Mouse (Mus musculus) liver, postnatal 0 days (tissue): ENCODE measurements around the gene Phf13.

Experiments used
- CTCF ChIP-seq: sonication (generic); IDR thresholded peaks from 2 replicates; pipeline ENCODE4 v1.5.1; 2016; ENCODE audit warnings: antibody characterized with exemption, low read depth
- EP300 ChIP-seq: IDR thresholded peaks from 2 replicates; pipeline ENCODE4 v1.6.1; 2016; ENCODE audit warnings: antibody characterized with exemption, low read depth, mild to moderate bottlenecking

- TF ChIP-seq CTCF (no peak), EP300 (no peak)
Measured at GRCm38 (mm10) chr4:151995371-151996172, 486 bp downstream of the Phf13 start.
